Mouse (Mus musculus): ENCODE data around the gene Wee1. TPM values are rescaled to one million over a fixed set of nuclear protein-coding genes. Genes with fewer than 3 reads are reported as not detected.
A peak's percentile ranks its signal among the peaks of the same experiment; 100 is the strongest.
"Not testable (repeated sequence)": the region's sequence is repeated elsewhere in the genome, so short reads cannot be mapped to it uniquely, and the experiment has no call there.

The Wee1 gene
- total and polyA plus RNA-seq, 2 experiments from 2014 or later: 3.6 to 4.1 TPM

- H3K36me3 ChIP-seq (ENCODE audit: insufficient read depth, low read length): no peaks in the 10 kb centered on the region
Measured at GRCm38 (mm10) chr7:110158073-110158472, 36.2 kb downstream of the Wee1 start.

GRCm38 (mm10) chr7:110160109-110160508, 38.3 kb downstream of the Wee1 start:
- not testable (repeated sequence) for H3K4me1 ChIP-seq (ENCODE audit: insufficient read depth, low read length); H3K36me3 ChIP-seq (ENCODE audit: insufficient read depth, low read length); ATAC-seq (ENCODE audit: low FRiP score); DNase-seq (ENCODE audit: low spot score); H3K27ac ChIP-seq (ENCODE audit: low read depth, low read length); H3K9ac ChIP-seq (replicated peaks; ENCODE audit: low read length, poor library complexity, severe bottlenecking); H3K27me3 ChIP-seq (ENCODE audit: insufficient read depth, low read length); H3K9me3 ChIP-seq (ENCODE audit: low read length); H3K4me3 ChIP-seq (ENCODE audit: low read depth, low read length); H3K4me2 ChIP-seq (ENCODE audit: low read depth, low read length, poor library complexity, severe bottlenecking)

More at GRCm38 (mm10) chr7:110158073-110158472, 36.2 kb downstream of the Wee1 start:
- Histone ChIP-seq H3K9ac (replicated peaks; ENCODE audit: low read length, poor library complexity, severe bottlenecking) (no peak overlapping the region), H3K9me3 (ENCODE audit: low read length) (no peaks in the 10 kb centered on the region), H3K4me2 (ENCODE audit: low read depth, low read length, poor library complexity, severe bottlenecking) (no peak overlapping the region), H3K27me3 (ENCODE audit: insufficient read depth, low read length) (no peaks in the 10 kb centered on the region), H3K27ac (ENCODE audit: low read depth, low read length) (no peak overlapping the region), H3K4me1 (ENCODE audit: insufficient read depth, low read length) (no peaks in the 10 kb centered on the region), H3K4me3 (ENCODE audit: low read depth, low read length) (no peak overlapping the region)
- DNase-seq (ENCODE audit: low spot score) (no peak), ATAC-seq (ENCODE audit: low FRiP score) (no peak)
- 77% methylated on average over 3 of the region's 3 CpGs for WGBS
- TF ChIP-seq CTCF (IDR thresholded peaks at IDR 0.05): no peak

DNA sequence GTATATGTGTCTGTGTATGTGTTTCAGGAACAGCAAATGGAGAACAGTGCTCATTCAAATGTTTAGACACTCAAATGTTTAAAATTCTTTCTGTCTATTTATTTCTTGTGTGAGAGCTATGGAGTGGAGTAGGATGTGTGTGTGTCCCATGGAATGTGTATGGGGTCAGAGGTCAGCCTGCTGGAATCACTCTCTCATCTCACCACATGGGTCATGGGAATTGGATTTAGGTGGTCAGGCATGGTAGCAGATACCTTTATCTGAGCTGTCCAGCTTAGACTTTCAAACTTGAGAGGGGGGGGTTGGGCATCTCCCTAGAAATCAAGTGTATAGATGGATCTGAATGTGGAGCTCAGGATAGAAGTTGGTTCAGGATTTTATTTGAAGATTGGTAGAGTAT, 38.8 kb downstream of the Wee1 start:
- Histone ChIP-seq H3K4me1 (ENCODE audit: insufficient read depth, low read length) (no peaks in the 10 kb centered on the region), H3K36me3 (ENCODE audit: insufficient read depth, low read length) (no peaks in the 10 kb centered on the region), H3K27me3 (ENCODE audit: insufficient read depth, low read length) (no peaks in the 10 kb centered on the region), H3K9ac (replicated peaks; ENCODE audit: low read length, poor library complexity, severe bottlenecking) (no peak overlapping the region), H3K4me3 (ENCODE audit: low read depth, low read length) (no peak overlapping the region), H3K27ac (ENCODE audit: low read depth, low read length) (no peak overlapping the region), H3K9me3 (ENCODE audit: low read length) (no peaks in the 10 kb centered on the region), H3K4me2 (ENCODE audit: low read depth, low read length, poor library complexity, severe bottlenecking) (no peak overlapping the region)
- no peak for DNase-seq (ENCODE audit: low spot score)
- no peak for TF ChIP-seq CTCF (IDR thresholded peaks at IDR 0.05)
- no peak for ATAC-seq (ENCODE audit: low FRiP score)

- H3K4me3 ChIP-seq (ENCODE audit: low read depth, low read length): no peak overlapping the region
- H3K9me3 ChIP-seq (ENCODE audit: low read length): no peaks in the 10 kb centered on the region
- WGBS: 89% methylated on average over 6 of the region's 6 CpGs
- H3K36me3 ChIP-seq (ENCODE audit: insufficient read depth, low read length): no peaks in the 10 kb centered on the region
- DNase-seq (ENCODE audit: low spot score) (no peak), ATAC-seq (ENCODE audit: low FRiP score) (no peak)
- TF ChIP-seq CTCF (IDR thresholded peaks at IDR 0.05): peak; percentile 34
- H3K9ac ChIP-seq (replicated peaks; ENCODE audit: low read length, poor library complexity, severe bottlenecking): no peak overlapping the region
- H3K4me2 ChIP-seq (ENCODE audit: low read depth, low read length, poor library complexity, severe bottlenecking): no peak overlapping the region
- no peak overlapping the region for H3K27ac ChIP-seq (ENCODE audit: low read depth, low read length)
- no peaks in the 10 kb centered on the region for H3K27me3 ChIP-seq (ENCODE audit: insufficient read depth, low read length)
- no peaks in the 10 kb centered on the region for H3K4me1 ChIP-seq (ENCODE audit: insufficient read depth, low read length)
Measured at GRCm38 (mm10) chr7:110163024-110163423, 41.2 kb downstream of the Wee1 start.

GRCm38 (mm10) chr7:110164103-110164681, 42.3 kb downstream of the Wee1 start:
- H3K4me2 ChIP-seq (ENCODE audit: low read depth, low read length, poor library complexity, severe bottlenecking): peak overlapping the region; percentile 74
- peak; percentile 85 for ATAC-seq (ENCODE audit: low FRiP score)
- no peaks in the 10 kb centered on the region for H3K36me3 ChIP-seq (ENCODE audit: insufficient read depth, low read length)
- H3K27me3 ChIP-seq (ENCODE audit: insufficient read depth, low read length): no peaks in the 10 kb centered on the region
- WGBS: under 1% methylated on average over 24 of the region's 24 CpGs
- peak; percentile 78 for TF ChIP-seq CTCF (IDR thresholded peaks at IDR 0.05)
- peak overlapping the region; percentile 81 for H3K27ac ChIP-seq (ENCODE audit: low read depth, low read length)
- no peaks in the 10 kb centered on the region for H3K9me3 ChIP-seq (ENCODE audit: low read length)
- DNase-seq (ENCODE audit: low spot score): peak; percentile 86
- peak overlapping the region; percentile 50 for H3K4me3 ChIP-seq (ENCODE audit: low read depth, low read length)
- H3K9ac ChIP-seq (replicated peaks; ENCODE audit: low read length, poor library complexity, severe bottlenecking): peak overlapping the region; percentile 64
- H3K4me1 ChIP-seq (ENCODE audit: insufficient read depth, low read length): no peaks in the 10 kb centered on the region

- peak; percentile 93 for TF ChIP-seq CTCF (IDR thresholded peaks at IDR 0.05)
- no peaks in the 10 kb centered on the region for H3K36me3 ChIP-seq (ENCODE audit: insufficient read depth, low read length)
- no peaks in the 10 kb centered on the region for H3K4me1 ChIP-seq (ENCODE audit: insufficient read depth, low read length)
- no peaks in the 10 kb centered on the region for H3K27me3 ChIP-seq (ENCODE audit: insufficient read depth, low read length)
- peak overlapping the region; percentile 81 for H3K27ac ChIP-seq (ENCODE audit: low read depth, low read length)
- H3K9ac ChIP-seq (replicated peaks; ENCODE audit: low read length, poor library complexity, severe bottlenecking): peak overlapping the region; percentile 64
- peak overlapping the region; percentile 50 for H3K4me3 ChIP-seq (ENCODE audit: low read depth, low read length)
- DNase-seq (ENCODE audit: low spot score): peak; percentile 93
- H3K9me3 ChIP-seq (ENCODE audit: low read length): no peaks in the 10 kb centered on the region
- H3K4me2 ChIP-seq (ENCODE audit: low read depth, low read length, poor library complexity, severe bottlenecking): peak overlapping the region; percentile 74
- 1% methylated on average over 20 of the region's 20 CpGs for WGBS
- ATAC-seq (ENCODE audit: low FRiP score): peak; percentile 94
Measured at GRCm38 (mm10) chr7:110164712-110165122, 42.9 kb downstream of the Wee1 start.
